Mouse (Mus musculus): ENCODE measurements around the gene Mfsd4b1.
"Not testable (repeated sequence)": the region's sequence is repeated elsewhere in the genome, so short reads cannot be mapped to it uniquely, and the experiment has no call there.

The Mfsd4b1 gene

GRCm38 (mm10) chr10:40032897-40033296 lies 7.8 kb upstream of the Mfsd4b1 start:
- DNase-seq: no peak

DNA sequence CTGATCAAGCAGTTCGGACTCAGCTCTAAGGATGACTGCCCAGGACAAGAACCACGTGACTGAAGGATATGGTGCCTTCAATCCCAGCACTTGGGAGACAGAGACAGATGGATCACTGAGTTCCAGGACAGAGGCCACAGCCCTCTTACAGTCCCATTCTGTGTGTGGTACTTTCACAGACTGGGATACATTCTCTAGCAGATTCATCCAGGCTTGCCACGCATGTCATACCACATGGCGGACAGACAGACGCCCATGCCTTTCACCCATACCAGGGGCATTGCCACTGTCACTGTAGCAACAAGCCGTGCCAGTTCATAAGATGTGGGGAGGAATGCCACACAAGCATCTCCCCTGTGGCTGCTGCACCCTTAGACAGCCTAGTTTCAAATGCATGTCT lies 5.6 kb upstream of the Mfsd4b1 start:
- DNase-seq: no peak

- DNase-seq: no peak
Observed at GRCm38 (mm10) chr10:40029610-40030009, 4.5 kb upstream of the Mfsd4b1 start.

DNA sequence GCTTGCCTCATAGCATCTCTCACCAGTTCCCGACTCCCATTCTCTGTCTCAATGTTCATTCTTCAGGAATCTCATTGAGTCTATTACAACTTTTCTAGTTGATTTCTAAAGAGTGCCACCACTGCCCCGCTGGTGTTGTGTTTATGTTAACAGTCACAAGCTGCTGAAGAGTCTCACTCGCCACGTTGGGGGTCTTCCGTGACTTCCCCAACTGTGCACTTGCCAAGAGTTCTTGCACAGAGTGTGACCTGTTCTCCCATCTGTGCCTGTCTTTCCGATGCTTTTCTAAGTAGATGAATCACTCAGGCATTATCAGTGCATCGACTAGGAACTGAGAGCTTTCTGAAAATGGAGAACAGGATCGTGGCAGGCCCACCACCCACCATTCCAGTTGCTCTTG lies 3.0 kb upstream of the Mfsd4b1 start:
- DNase-seq: no peak

DNA sequence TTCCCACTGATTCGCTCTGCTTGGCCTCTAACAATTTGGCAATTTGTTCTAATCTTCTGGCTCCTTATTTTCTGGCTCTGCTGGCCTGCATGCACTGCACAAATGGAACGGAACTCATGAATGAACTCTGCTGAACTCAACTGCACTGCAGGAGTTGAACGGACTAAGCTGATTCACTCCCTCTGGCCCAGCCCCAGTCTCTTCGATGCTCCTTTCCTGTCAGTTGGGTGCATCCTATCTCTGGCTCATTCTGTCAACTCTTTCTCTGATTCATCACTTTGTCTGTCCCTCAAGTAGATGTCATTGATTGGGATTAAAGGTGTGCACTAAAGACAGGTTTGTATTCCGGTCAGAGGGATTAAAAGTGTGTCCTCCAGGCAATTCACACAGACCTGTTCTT lies 1.5 kb upstream of the Mfsd4b1 start:
- no peak for DNase-seq

DNA sequence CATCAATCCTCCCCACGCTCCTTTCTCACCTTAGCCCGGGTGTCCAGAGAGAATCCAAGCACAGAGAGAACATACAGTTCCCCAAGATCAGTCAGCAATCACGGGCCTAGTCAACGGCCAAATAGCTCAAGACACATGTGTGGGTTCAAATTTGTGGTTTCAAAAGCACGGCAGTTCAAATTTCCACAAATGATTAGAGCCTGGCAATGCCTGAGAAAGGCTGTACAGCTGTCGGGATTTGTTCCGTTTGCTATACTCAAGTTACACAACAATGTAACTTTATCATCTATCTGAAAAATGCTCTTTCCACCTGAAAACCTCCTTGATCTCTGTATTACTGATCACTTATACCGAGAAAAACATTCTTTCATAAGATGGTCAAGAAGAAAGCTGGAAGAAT lies 492 bp upstream of the Mfsd4b1 start:
- DNase-seq: no peak

- DNase-seq: no peak
Observed at GRCm38 (mm10) chr10:40020401-40020800, 4.7 kb downstream of the Mfsd4b1 start.

- no peak for DNase-seq
Observed at GRCm38 (mm10) chr10:40019492-40019891, 5.6 kb downstream of the Mfsd4b1 start.

GRCm38 (mm10) chr10:40018261-40018860 lies 6.7 kb downstream of the Mfsd4b1 start:
- DNase-seq: no peak

DNA sequence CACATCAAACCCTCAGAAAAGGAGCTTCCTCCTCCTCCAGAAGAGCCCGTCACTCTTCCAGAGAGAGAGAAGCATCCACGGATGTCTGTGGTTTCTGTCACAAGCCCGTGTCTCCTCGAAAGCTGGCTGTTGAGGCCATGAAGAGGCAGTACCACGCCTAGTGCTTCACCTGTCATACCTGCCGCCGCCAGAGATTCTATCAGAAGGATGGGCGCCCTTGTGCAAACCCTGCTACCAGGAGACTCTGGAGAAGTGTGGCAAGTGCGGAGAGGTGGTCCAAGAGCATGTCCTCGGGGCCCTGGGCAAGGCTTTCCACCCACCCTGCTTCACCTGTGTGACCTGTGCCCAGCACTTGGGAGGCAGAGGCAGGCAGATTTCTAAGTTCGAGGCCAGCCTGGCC lies 15.5 kb downstream of the Mfsd4b1 start:
- no peak for DNase-seq

DNA sequence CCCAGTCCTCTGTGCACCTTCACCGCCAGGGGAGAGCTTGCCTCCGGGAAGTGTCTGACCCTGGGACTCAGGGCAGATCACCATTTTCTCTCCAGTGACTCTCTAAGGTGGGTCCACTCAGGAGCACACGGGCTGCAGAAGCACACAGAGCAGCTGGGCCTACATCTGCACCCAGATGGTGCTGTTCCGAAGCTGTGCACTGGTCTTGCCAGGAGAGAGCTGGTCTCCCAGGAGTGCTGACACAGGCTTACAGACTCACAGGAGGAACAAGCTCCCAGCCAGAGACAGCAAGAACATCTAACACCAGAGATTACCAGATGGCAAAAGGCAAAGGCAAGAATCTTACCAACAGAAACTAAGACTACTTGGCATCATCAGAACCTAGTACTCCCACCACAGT lies 16.2 kb downstream of the Mfsd4b1 start:
- not testable (repeated sequence) for DNase-seq

GRCm38 (mm10) chr10:40007953-40008352 lies 17.1 kb downstream of the Mfsd4b1 start:
- no peak for DNase-seq

DNA sequence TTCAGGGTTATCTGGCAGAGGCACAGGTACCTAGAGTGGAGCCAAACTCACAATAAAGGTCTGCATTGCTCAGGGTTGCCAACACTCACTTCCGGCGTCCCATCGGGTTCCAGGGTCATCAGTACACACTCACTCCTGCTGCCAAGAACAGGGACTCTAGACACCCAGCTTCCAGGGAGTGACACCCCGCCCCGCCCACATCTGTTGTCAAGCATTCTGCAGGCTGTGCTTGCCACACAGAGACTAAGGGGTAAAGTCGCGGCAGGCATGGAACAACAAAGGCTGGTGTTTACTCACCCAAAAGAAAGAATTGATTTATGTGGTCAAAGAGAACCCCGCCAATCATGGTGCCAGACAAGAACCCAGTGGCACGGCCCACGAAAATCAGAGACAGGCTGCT lies 18.1 kb downstream of the Mfsd4b1 start:
- no peak for DNase-seq

- DNase-seq: no peak
Observed at GRCm38 (mm10) chr10:40000746-40001145, 24.3 kb downstream of the Mfsd4b1 start.

DNA sequence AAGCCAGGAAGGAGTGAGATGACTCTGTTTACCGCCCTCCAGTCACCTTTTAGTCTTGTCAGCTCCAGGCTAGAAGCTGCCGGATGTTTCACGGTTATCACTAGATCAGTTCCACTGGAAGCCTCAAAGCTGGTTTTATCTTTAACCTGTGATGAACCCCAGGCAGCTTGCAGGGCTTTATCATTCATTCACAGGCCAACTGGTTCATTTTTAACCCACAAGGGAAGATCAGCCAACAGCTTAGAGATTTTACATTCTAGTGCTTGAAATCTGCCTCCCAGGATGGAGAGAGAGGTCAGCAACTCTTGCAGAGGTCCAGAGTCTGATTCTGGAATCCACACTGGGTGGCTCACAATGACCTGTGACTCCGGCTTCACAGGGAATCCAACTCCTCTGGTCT lies 33.9 kb downstream of the Mfsd4b1 start:
- DNase-seq: no peak

DNA sequence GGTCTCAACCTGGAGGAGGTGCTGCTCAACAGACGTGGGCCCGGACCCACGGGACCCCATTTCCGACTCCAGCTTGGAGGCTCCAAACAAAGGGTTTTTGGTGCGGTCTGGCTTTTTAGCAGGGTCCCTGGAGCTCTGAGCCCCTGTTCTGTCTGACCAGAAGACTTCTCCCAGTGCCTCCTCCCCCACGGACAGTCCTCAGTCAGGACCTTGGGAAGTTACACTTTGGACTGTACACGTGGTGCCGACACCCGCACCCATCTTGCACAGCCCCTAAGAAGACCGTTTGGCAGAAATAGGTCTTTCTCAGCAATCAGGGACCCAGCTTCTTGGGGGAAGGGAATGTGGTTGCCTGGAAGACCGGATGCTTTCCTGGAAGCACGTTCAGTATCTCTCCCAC lies 38.6 kb downstream of the Mfsd4b1 start, which contains the start of gene Mfsd4b5:
Gene Mfsd4b5, minus strand, starts transcription at position 181 of the 400 bp plus-strand sequence.
- no peak for DNase-seq

- no peak for DNase-seq
Observed at GRCm38 (mm10) chr10:39982604-39983003, 42.5 kb downstream of the Mfsd4b1 start.

GRCm38 (mm10) chr10:39978231-39978630 lies 46.8 kb downstream of the Mfsd4b1 start:
- no peak for DNase-seq

DNA sequence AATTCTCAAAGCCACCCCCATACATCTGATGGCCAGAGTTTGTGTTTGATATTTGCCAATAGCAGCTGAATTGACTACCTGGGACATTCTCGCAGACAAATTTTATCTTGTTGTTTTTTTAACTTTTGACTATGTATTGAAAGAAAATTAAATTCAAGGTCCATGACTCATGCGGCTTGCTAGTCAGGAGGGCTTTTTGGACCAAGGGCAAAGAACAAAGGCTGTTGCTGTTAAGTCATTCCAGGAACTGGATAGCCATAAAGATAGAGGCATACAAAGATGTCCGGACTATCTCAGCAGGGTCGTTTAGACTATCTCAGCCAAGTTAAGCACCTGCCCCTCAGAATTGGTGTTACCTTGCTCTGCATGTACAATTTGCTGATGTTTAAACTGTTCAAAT lies 47.7 kb downstream of the Mfsd4b1 start:
- no peak for DNase-seq

- no peak for DNase-seq
Observed at GRCm38 (mm10) chr10:39975771-39976170, 49.3 kb downstream of the Mfsd4b1 start.

GRCm38 (mm10) chr10:39974982-39975381 lies 50.1 kb downstream of the Mfsd4b1 start:
- DNase-seq: peak; percentile 2

- no peak for DNase-seq
Observed at GRCm38 (mm10) chr10:39967512-39967911, 57.6 kb downstream of the Mfsd4b1 start.

GRCm38 (mm10) chr10:39961906-39962305 lies 63.2 kb downstream of the Mfsd4b1 start:
- DNase-seq: no peak

DNA sequence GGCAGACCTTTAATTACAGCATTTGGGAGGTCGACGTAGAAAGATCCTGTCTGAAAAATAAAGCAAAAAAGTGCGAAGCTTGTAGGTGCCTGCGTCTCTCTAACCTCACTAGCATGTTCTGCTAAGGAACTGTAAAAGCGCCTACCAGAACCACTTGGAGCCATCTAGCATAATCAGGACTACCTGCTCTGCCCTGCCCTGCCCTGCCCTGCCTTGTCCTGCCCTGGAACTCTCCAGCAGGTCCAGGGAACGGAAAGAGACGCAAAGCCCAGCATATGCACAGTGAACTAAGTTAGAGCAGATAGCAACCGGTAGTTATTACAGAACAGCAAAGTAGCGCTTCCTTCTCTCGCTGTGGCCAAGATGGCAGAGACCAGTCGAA lies 64.6 kb downstream of the Mfsd4b1 start:
- no peak for DNase-seq

- peak; percentile 89 for DNase-seq
Observed at GRCm38 (mm10) chr10:39959761-39960440, 65.2 kb downstream of the Mfsd4b1 start, which contains the start of gene Mfsd4b3. TSS of gene Mfsd4b3 (minus strand) at chr10:39960153.
